Mouse (Mus musculus) hindbrain, embryonic 13.5 days (tissue): ENCODE data around the gene Asf1b. TPM values are rescaled to one million over a fixed set of nuclear protein-coding genes. Genes with fewer than 3 reads are reported as not detected.

Experiments used
- ATAC-seq: fragments of 200-750 bp; cut with Nextera tagmentation; 2 replicates; pipeline ENCODE4 v1.8.0; 2017; ENCODE audit warnings: moderate TSS enrichment; ENCODE audit not compliant: low FRiP score
- H3K27ac ChIP-seq: fragments of 300-500 bp; sonication (generic); 2 replicates; pipeline ENCODE4 v1.5.1; 2015; ENCODE audit warnings: inconsistent platforms, mild to moderate bottlenecking, moderate library complexity
- H3K27me3 ChIP-seq: fragments of 300-500 bp; sonication (generic); 2 replicates; pipeline ENCODE4 v1.6.1; 2015; ENCODE audit warnings: mild to moderate bottlenecking, inconsistent platforms
- H3K36me3 ChIP-seq: fragments of 300-500 bp; sonication (generic); 2 replicates; pipeline ENCODE4 v1.6.1; 2015; ENCODE audit warnings: mild to moderate bottlenecking, inconsistent platforms
- H3K4me1 ChIP-seq: fragments of 300-500 bp; sonication (generic); replicated peaks from 2 replicates; pipeline ENCODE4 v1.6.1; 2015; ENCODE audit warnings: inconsistent platforms
- H3K4me2 ChIP-seq: fragments of 300-500 bp; sonication (generic); 2 replicates; pipeline ENCODE4 v1.6.1; 2015; ENCODE audit warnings: inconsistent platforms, mild to moderate bottlenecking, moderate library complexity
- H3K4me3 ChIP-seq: fragments of 300-500 bp; sonication (generic); 2 replicates; pipeline ENCODE4 v1.5.1; 2015; ENCODE audit warnings: mild to moderate bottlenecking, inconsistent platforms
- H3K9ac ChIP-seq: fragments of 300-500 bp; sonication (generic); 2 replicates; pipeline ENCODE4 v1.6.1; 2015; ENCODE audit warnings: mild to moderate bottlenecking, inconsistent platforms
- H3K9me3 ChIP-seq: fragments of 300-500 bp; sonication (generic); 2 replicates; pipeline ENCODE4 v1.6.1; 2016; ENCODE audit warnings: inconsistent platforms
- WGBS: fragments of 180-500 bp; shearing (Covaris S2); methylation state at CpG from one replicate; pipeline ENCODE4 v1.1.7; 2015; 5-methylcytosine and 5-hydroxymethylcytosine counted together
- polyA plus RNA-seq: library from polyadenylated mRNA; unstranded; fragments of >200 nt; fragmentation: Nextera tagmentation; extraction: Ambion mirVana; gene quantifications from 2 replicates; pipeline ENCODE4 v1.2.1, GENCODE M21; 2015

The Asf1b gene
- polyA plus RNA-seq, 1 experiment from 2014 or later, result 14.0 TPM

- no peak for ATAC-seq
- no peak overlapping the region for H3K27ac ChIP-seq
- no peak overlapping the region for H3K4me3 ChIP-seq
- no peak overlapping the region for H3K4me2 ChIP-seq
- no peaks in the 10 kb centered on the region for H3K27me3 ChIP-seq
- no peaks in the 10 kb centered on the region for H3K9me3 ChIP-seq
- H3K4me1 ChIP-seq, result no peaks in the 10 kb centered on the region
- WGBS, result 90% methylated on average over 5 of the region's 5 CpGs
- H3K36me3 ChIP-seq, result peaks cover 100% of the 10 kb centered on the region
- no peak overlapping the region for H3K9ac ChIP-seq
Observed at GRCm38 (mm10) chr8:83934222-83934621, 21.1 kb upstream of the Asf1b start.

GRCm38 (mm10) chr8:83934994-83935393 is 20.3 kb upstream of the Asf1b start:
- Histone ChIP-seq H3K4me3 (no peak overlapping the region), H3K27ac (no peak overlapping the region), H3K9me3 (no peaks in the 10 kb centered on the region), H3K4me1 (no peaks in the 10 kb centered on the region), H3K27me3 (no peaks in the 10 kb centered on the region), H3K9ac (no peak overlapping the region), H3K36me3 (peaks cover 100% of the 10 kb centered on the region), H3K4me2 (no peak overlapping the region)
- WGBS, result 80% methylated on average over 2 of the region's 2 CpGs
- ATAC-seq, result no peak

- no peak overlapping the region for H3K27ac ChIP-seq
- H3K9ac ChIP-seq, result no peak overlapping the region
- no peaks in the 10 kb centered on the region for H3K9me3 ChIP-seq
- H3K4me1 ChIP-seq, result no peaks in the 10 kb centered on the region
- H3K4me3 ChIP-seq, result no peak overlapping the region
- H3K36me3 ChIP-seq, result peaks cover 98% of the 10 kb centered on the region
- no peak for ATAC-seq
- no peak overlapping the region for H3K4me2 ChIP-seq
- WGBS, result 92% methylated on average over 8 of the region's 8 CpGs
- H3K27me3 ChIP-seq, result no peaks in the 10 kb centered on the region
Observed at GRCm38 (mm10) chr8:83935435-83935834, 19.9 kb upstream of the Asf1b start.

GRCm38 (mm10) chr8:83937645-83938044 is 17.7 kb upstream of the Asf1b start:
- H3K4me2 ChIP-seq, result no peak overlapping the region
- no peak overlapping the region for H3K9ac ChIP-seq
- H3K9me3 ChIP-seq, result no peaks in the 10 kb centered on the region
- H3K4me1 ChIP-seq, result no peaks in the 10 kb centered on the region
- H3K27ac ChIP-seq, result no peak overlapping the region
- no peak overlapping the region for H3K4me3 ChIP-seq
- ATAC-seq, result no peak
- no peaks in the 10 kb centered on the region for H3K27me3 ChIP-seq
- H3K36me3 ChIP-seq, result peaks cover 76% of the 10 kb centered on the region
- 93% methylated on average over 7 of the region's 7 CpGs for WGBS

GRCm38 (mm10) chr8:83938330-83938729 is 17.0 kb upstream of the Asf1b start:
- no peak overlapping the region for H3K4me3 ChIP-seq
- no peaks in the 10 kb centered on the region for H3K9me3 ChIP-seq
- H3K27ac ChIP-seq, result no peak overlapping the region
- peaks cover 69% of the 10 kb centered on the region for H3K36me3 ChIP-seq
- no peaks in the 10 kb centered on the region for H3K4me1 ChIP-seq
- no peaks in the 10 kb centered on the region for H3K27me3 ChIP-seq
- no peak for ATAC-seq
- H3K9ac ChIP-seq, result no peak overlapping the region
- no peak overlapping the region for H3K4me2 ChIP-seq
- 94% methylated on average over 15 of the region's 15 CpGs for WGBS

- Histone ChIP-seq H3K4me2 (no peak overlapping the region), H3K4me1 (no peaks in the 10 kb centered on the region), H3K36me3 (peaks cover 40% of the 10 kb centered on the region), H3K27me3 (no peaks in the 10 kb centered on the region), H3K4me3 (no peak overlapping the region), H3K9ac (no peak overlapping the region), H3K27ac (no peak overlapping the region), H3K9me3 (no peaks in the 10 kb centered on the region)
- 80% methylated on average over 6 of the region's 6 CpGs for WGBS
- no peak for ATAC-seq
Observed at GRCm38 (mm10) chr8:83941066-83941677, 14.1 kb upstream of the Asf1b start.

GRCm38 (mm10) chr8:83942446-83942845 is 12.9 kb upstream of the Asf1b start:
- Histone ChIP-seq H3K9ac (no peak overlapping the region), H3K9me3 (no peaks in the 10 kb centered on the region), H3K27ac (no peak overlapping the region), H3K4me3 (no peak overlapping the region), H3K4me2 (no peak overlapping the region), H3K27me3 (no peaks in the 10 kb centered on the region), H3K36me3 (peaks cover 28% of the 10 kb centered on the region), H3K4me1 (no peaks in the 10 kb centered on the region)
- WGBS, result 86% methylated on average over 1 of the region's 1 CpGs
- no peak for ATAC-seq

- H3K9me3 ChIP-seq, result no peaks in the 10 kb centered on the region
- H3K4me3 ChIP-seq, result no peak overlapping the region
- H3K9ac ChIP-seq, result no peak overlapping the region
- no peak for ATAC-seq
- no peak overlapping the region for H3K4me2 ChIP-seq
- H3K27ac ChIP-seq, result no peak overlapping the region
- 61% methylated on average over 3 of the region's 3 CpGs for WGBS
- no peaks in the 10 kb centered on the region; the same call in 1 of the 2 replicates for H3K36me3 ChIP-seq
- H3K4me1 ChIP-seq, result no peaks in the 10 kb centered on the region
- H3K27me3 ChIP-seq, result no peaks in the 10 kb centered on the region
Observed at GRCm38 (mm10) chr8:83945540-83945939, 9.8 kb upstream of the Asf1b start.

- Histone ChIP-seq H3K9ac (peak overlapping the region; percentile 68), H3K27me3 (no peaks in the 10 kb centered on the region), H3K4me2 (peak overlapping the region; percentile 61), H3K9me3 (no peaks in the 10 kb centered on the region), H3K36me3 (no peaks in the 10 kb centered on the region), H3K4me1 (peaks cover 19% of the 10 kb centered on the region), H3K4me3 (peak overlapping the region; percentile 58), H3K27ac (peak overlapping the region; percentile 74)
- under 1% methylated on average over 14 of the region's 14 CpGs for WGBS
- no peak for ATAC-seq
Observed at GRCm38 (mm10) chr8:83954749-83955105, 580 bp upstream of the Asf1b start.

- no peak overlapping the region for H3K27ac ChIP-seq
- peak overlapping the region; percentile 97 for H3K4me2 ChIP-seq
- H3K9ac ChIP-seq, result peak overlapping the region; percentile 66
- no peaks in the 10 kb centered on the region for H3K9me3 ChIP-seq
- peaks cover 19% of the 10 kb centered on the region for H3K4me1 ChIP-seq
- no peaks in the 10 kb centered on the region for H3K36me3 ChIP-seq
- WGBS, result 2% methylated on average over 15 of the region's 15 CpGs
- H3K4me3 ChIP-seq, result peak overlapping the region; percentile 58
- no peaks in the 10 kb centered on the region for H3K27me3 ChIP-seq
- no peak for ATAC-seq
Observed at GRCm38 (mm10) chr8:83955958-83956218, 581 bp downstream of the Asf1b start.

- WGBS, result 27% methylated on average over 1 of the region's 1 CpGs
- Histone ChIP-seq H3K4me1 (peaks cover 19% of the 10 kb centered on the region), H3K9me3 (no peaks in the 10 kb centered on the region), H3K27ac (no peak overlapping the region), H3K9ac (no peak overlapping the region), H3K4me2 (peak overlapping the region; percentile 97), H3K36me3 (no peaks in the 10 kb centered on the region), H3K27me3 (no peaks in the 10 kb centered on the region), H3K4me3 (peak overlapping the region; percentile 58)
- no peak for ATAC-seq
Observed at GRCm38 (mm10) chr8:83956789-83957188, 1.5 kb downstream of the Asf1b start.

GRCm38 (mm10) chr8:83964015-83964765 is 8.9 kb downstream of the Asf1b start:
- H3K4me3 ChIP-seq, result no peak overlapping the region
- H3K9me3 ChIP-seq, result no peaks in the 10 kb centered on the region
- no peak overlapping the region for H3K4me2 ChIP-seq
- 92% methylated on average over 5 of the region's 5 CpGs for WGBS
- no peak for ATAC-seq
- H3K36me3 ChIP-seq, result no peaks in the 10 kb centered on the region
- no peak overlapping the region for H3K27ac ChIP-seq
- H3K4me1 ChIP-seq, result no peaks in the 10 kb centered on the region
- no peaks in the 10 kb centered on the region for H3K27me3 ChIP-seq
- H3K9ac ChIP-seq, result no peak overlapping the region

GRCm38 (mm10) chr8:83967701-83968100 is 12.4 kb downstream of the Asf1b start:
- Histone ChIP-seq H3K4me3 (no peak overlapping the region), H3K9me3 (no peaks in the 10 kb centered on the region), H3K4me1 (peaks cover 6% of the 10 kb centered on the region), H3K4me2 (no peak overlapping the region), H3K27me3 (no peaks in the 10 kb centered on the region), H3K27ac (no peak overlapping the region), H3K9ac (no peak overlapping the region), H3K36me3 (no peaks in the 10 kb centered on the region)
- 93% methylated on average over 7 of the region's 7 CpGs for WGBS
- no peak for ATAC-seq
